Mouse (Mus musculus): ENCODE measurements around the gene Tor3a. TPM values are rescaled to one million over a fixed set of nuclear protein-coding genes. Genes with fewer than 3 reads are reported as not detected.

The Tor3a gene
- total RNA-seq (2018; cell fraction: chromatin; rRNA removed): 100 to 1,000 TPM in 15 of 26 experiments, 10 to 100 TPM in 11; 24.2 to 307 (median 158) TPM
- 100 to 1,000 TPM in 14 of 26 experiments, 10 to 100 TPM in 12; 44.9 to 359 (median 167) TPM for total RNA-seq (2018; cell fraction: cytosol; rRNA removed)
- total RNA-seq (2018; cell fraction: nucleus; rRNA removed): 100 to 1,000 TPM in 15 of 26 experiments, 10 to 100 TPM in 11; 46.2 to 401 (median 219) TPM
- polyA plus RNA-seq (2018): 53.9 to 142 TPM (median 55.8 TPM) in 3 replicates

GRCm38 (mm10) chr1:156674195-156675000 is at the start of gene Tor3a:
TSS of gene Tor3a (minus strand) at chr1:156674356.
- Histone ChIP-seq H3K79me2 (ENCODE audit: inconsistent target) (peaks cover 46% of the 10 kb centered on the region), H3K36me3 (ENCODE audit: inconsistent target) (peaks cover 20% of the 10 kb centered on the region), H3K27ac (peak within 1 kb of the TSS; percentile 95), H3K4me3 (ENCODE audit: inconsistent target) (peak within 1 kb of the TSS; percentile 92)
- under 1% methylated on average over 35 of the region's 37 CpGs for WGBS (ENCODE audit: missing documents)

- Histone ChIP-seq H3K27ac (no peak overlapping the region), H3K4me3 (ENCODE audit: inconsistent target) (no peak overlapping the region), H3K79me2 (ENCODE audit: inconsistent target) (peaks cover 11% of the 10 kb centered on the region), H3K36me3 (ENCODE audit: inconsistent target) (no peaks in the 10 kb centered on the region)
- WGBS (ENCODE audit: missing documents): 85% methylated on average over 6 of the region's 6 CpGs
Observed at GRCm38 (mm10) chr1:156722089-156722488, 47.9 kb upstream of the Tor3a start.

- 96% methylated on average over 4 of the region's 4 CpGs for WGBS (ENCODE audit: missing documents)
- Histone ChIP-seq H3K27ac (no peak overlapping the region), H3K4me3 (ENCODE audit: inconsistent target) (no peak overlapping the region), H3K36me3 (ENCODE audit: inconsistent target) (no peaks in the 10 kb centered on the region), H3K79me2 (ENCODE audit: inconsistent target) (peaks cover 30% of the 10 kb centered on the region)
Observed at GRCm38 (mm10) chr1:156720046-156720445, 45.9 kb upstream of the Tor3a start.

- Histone ChIP-seq H3K4me3 (ENCODE audit: inconsistent target) (peak within 1 kb of the TSS; percentile 51), H3K27ac (no peak within 1 kb of the TSS), H3K79me2 (ENCODE audit: inconsistent target) (peaks cover 39% of the 10 kb centered on the region), H3K36me3 (ENCODE audit: inconsistent target) (no peaks in the 10 kb centered on the region)
- 5% methylated on average over 43 of the region's 47 CpGs for WGBS (ENCODE audit: missing documents)
Observed at GRCm38 (mm10) chr1:156718950-156719805, 45.0 kb upstream of the Tor3a start, which contains the start of gene Fam20b. TSS of gene Fam20b (minus strand) at chr1:156719086.

GRCm38 (mm10) chr1:156718286-156718949 is 44.3 kb upstream of the Tor3a start:
- Histone ChIP-seq H3K79me2 (ENCODE audit: inconsistent target) (peaks cover 47% of the 10 kb centered on the region), H3K4me3 (ENCODE audit: inconsistent target) (peak overlapping the region; percentile 51), H3K36me3 (ENCODE audit: inconsistent target) (no peaks in the 10 kb centered on the region), H3K27ac (no peak overlapping the region)
- WGBS (ENCODE audit: missing documents): under 1% methylated on average over 57 of the region's 73 CpGs

- WGBS (ENCODE audit: missing documents): 26% methylated on average over 13 of the region's 13 CpGs
- H3K27ac ChIP-seq: no peak overlapping the region
Observed at GRCm38 (mm10) chr1:156717751-156718285, 43.7 kb upstream of the Tor3a start.

GRCm38 (mm10) chr1:156716681-156717080 is 42.5 kb upstream of the Tor3a start:
- H3K27ac ChIP-seq: no peak overlapping the region
- H3K36me3 ChIP-seq (ENCODE audit: inconsistent target): no peaks in the 10 kb centered on the region
- H3K4me3 ChIP-seq (ENCODE audit: inconsistent target): no peak overlapping the region
- peaks cover 62% of the 10 kb centered on the region for H3K79me2 ChIP-seq (ENCODE audit: inconsistent target)
- WGBS (ENCODE audit: missing documents): 96% methylated on average over 6 of the region's 6 CpGs

More at GRCm38 (mm10) chr1:156717751-156718285, 43.7 kb upstream of the Tor3a start:
- Histone ChIP-seq H3K79me2 (ENCODE audit: inconsistent target) (peaks cover 53% of the 10 kb centered on the region), H3K36me3 (ENCODE audit: inconsistent target) (no peaks in the 10 kb centered on the region), H3K4me3 (ENCODE audit: inconsistent target) (peak overlapping the region; percentile 51)

- Histone ChIP-seq H3K27ac (no peak overlapping the region), H3K79me2 (ENCODE audit: inconsistent target) (peaks cover 49% of the 10 kb centered on the region; the same call in 1 of the 2 replicates), H3K36me3 (ENCODE audit: inconsistent target) (0 out of 2 replicates have a peak, but pooled peaks cover 6% of the 10 kb centered on the region), H3K4me3 (ENCODE audit: inconsistent target) (no peak overlapping the region)
- WGBS (ENCODE audit: missing documents): 43% methylated on average over 10 of the region's 10 CpGs
Observed at GRCm38 (mm10) chr1:156710472-156711098, 36.4 kb upstream of the Tor3a start.

GRCm38 (mm10) chr1:156708672-156709071 is 34.5 kb upstream of the Tor3a start:
- Histone ChIP-seq H3K4me3 (ENCODE audit: inconsistent target) (no peak overlapping the region), H3K79me2 (ENCODE audit: inconsistent target) (peaks cover 30% of the 10 kb centered on the region; the same call in 1 of the 2 replicates), H3K27ac (no peak overlapping the region), H3K36me3 (ENCODE audit: inconsistent target) (0 out of 2 replicates have a peak, but pooled peaks cover 11% of the 10 kb centered on the region)
- WGBS (ENCODE audit: missing documents): 61% methylated on average over 3 of the region's 3 CpGs

- peaks cover 9% of the 10 kb centered on the region; the same call in 1 of the 2 replicates for H3K79me2 ChIP-seq (ENCODE audit: inconsistent target)
- no peak overlapping the region for H3K27ac ChIP-seq
- peaks cover 27% of the 10 kb centered on the region; the same call in 1 of the 2 replicates for H3K36me3 ChIP-seq (ENCODE audit: inconsistent target)
- 95% methylated on average over 10 of the region's 10 CpGs for WGBS (ENCODE audit: missing documents)
- H3K4me3 ChIP-seq (ENCODE audit: inconsistent target): no peak overlapping the region
Observed at GRCm38 (mm10) chr1:156705696-156706285, 31.6 kb upstream of the Tor3a start.

- WGBS (ENCODE audit: missing documents): 94% methylated on average over 4 of the region's 4 CpGs
- Histone ChIP-seq H3K4me3 (ENCODE audit: inconsistent target) (no peak overlapping the region), H3K36me3 (ENCODE audit: inconsistent target) (peaks cover 37% of the 10 kb centered on the region; the same call in 1 of the 2 replicates), H3K27ac (no peak overlapping the region), H3K79me2 (ENCODE audit: inconsistent target) (no peaks in the 10 kb centered on the region; the same call in 1 of the 2 replicates)
Observed at GRCm38 (mm10) chr1:156703444-156703843, 29.3 kb upstream of the Tor3a start.

- WGBS (ENCODE audit: missing documents): 90% methylated on average over 7 of the region's 7 CpGs
- Histone ChIP-seq H3K4me3 (ENCODE audit: inconsistent target) (no peak overlapping the region), H3K36me3 (ENCODE audit: inconsistent target) (peaks cover 50% of the 10 kb centered on the region; the same call in 1 of the 2 replicates), H3K27ac (no peak overlapping the region), H3K79me2 (ENCODE audit: inconsistent target) (no peaks in the 10 kb centered on the region; the same call in 1 of the 2 replicates)
Observed at GRCm38 (mm10) chr1:156702151-156702550, 28.0 kb upstream of the Tor3a start.

All from macrophage (primary cell).